Mouse (Mus musculus) MEL (cell line): ENCODE results near the gene Cbx6. TPM values are rescaled to one million over a fixed set of nuclear protein-coding genes. Genes with fewer than 3 reads are reported as not detected.

Experiments
- DNase-seq: peaks from one replicate; pipeline ENCODE4 v3.0.0; 2011; ENCODE audit warnings: low read depth, low spot score
- H3K27ac ChIP-seq: 2 replicates; pipeline ENCODE4 v1.5.1; 2012; ENCODE audit warnings: low read depth, mild to moderate bottlenecking, control low read depth, low read length, moderate library complexity; ENCODE audit not compliant: control insufficient read depth
- H3K27me3 ChIP-seq, 2 experiments: fragments of 150-350 bp in 1 of 2; sonication (generic) in 1 of 2; 2 replicates each; pipeline ENCODE4 v1.6.1; 2012; ENCODE audit warnings: low read length in 2 of 2, mild to moderate bottlenecking in 2 of 2, improper control_type of control experiment in 1 of 2, moderate library complexity in 1 of 2; ENCODE audit not compliant: insufficient read depth in 2 of 2, control insufficient read depth in 1 of 2
- H3K36me3 ChIP-seq, 2 experiments: 2 replicates each; pipeline ENCODE4 v1.6.1; 2012 to 2014; ENCODE audit warnings: low read length in 2 of 2, improper control_type of control experiment in 1 of 2, inconsistent platforms in 1 of 2, mild to moderate bottlenecking in 1 of 2; ENCODE audit not compliant: insufficient read depth in 2 of 2, control insufficient read depth in 1 of 2
- H3K4me1 ChIP-seq, 2 experiments: fragments of 150-350 bp in 1 of 2; sonication (generic) in 1 of 2; 2 replicates each; pipeline ENCODE4 v1.6.1; 2012; ENCODE audit warnings: low read length in 2 of 2, improper control_type of control experiment in 1 of 2, mild to moderate bottlenecking in 1 of 2; ENCODE audit not compliant: insufficient read depth in 2 of 2, control insufficient read depth in 1 of 2
- H3K4me3 ChIP-seq, 2 experiments: fragments of 150-350 bp in 1 of 2; sonication (generic) in 1 of 2; 2 replicates each; pipeline ENCODE4 v1.5.1; 2012; ENCODE audit warnings: low read depth in 2 of 2, low read length in 2 of 2, mild to moderate bottlenecking in 2 of 2, moderate library complexity in 2 of 2, control low read depth in 1 of 2, improper control_type of control experiment in 1 of 2; ENCODE audit not compliant: control insufficient read depth in 1 of 2, insufficient read depth in 1 of 2
- H3K79me2 ChIP-seq: 2 replicates; pipeline ENCODE4 v1.6.1; 2012; ENCODE audit warnings: mild to moderate bottlenecking, low read length, moderate library complexity; ENCODE audit not compliant: control insufficient read depth, poor library complexity, insufficient read depth
- H3K9ac ChIP-seq: 2 replicates; pipeline ENCODE4 v1.6.1; 2012; ENCODE audit warnings: low read depth, mild to moderate bottlenecking, control low read depth, low read length, moderate library complexity; ENCODE audit not compliant: control insufficient read depth, poor library complexity, severe bottlenecking
- H3K9me3 ChIP-seq: fragments of 150-350 bp; sonication (generic); replicated peaks from 2 replicates; pipeline ENCODE4 v1.6.1; 2012; ENCODE audit warnings: mild to moderate bottlenecking, low read length, improper control_type of control experiment, moderate library complexity; ENCODE audit not compliant: insufficient read depth
- CHD1 ChIP-seq: IDR thresholded peaks from 2 replicates; pipeline ENCODE4 v1.6.1; 2012; ENCODE audit warnings: low read depth, mild to moderate bottlenecking, inconsistent platforms, low read length, improper control_type of control experiment
- CHD2 ChIP-seq: IDR thresholded peaks from 2 replicates; pipeline ENCODE4 v1.6.1; 2011; ENCODE audit warnings: low read length, improper control_type of control experiment
- CTCF ChIP-seq, 3 experiments: IDR thresholded peaks in 2 of 3; conservative IDR thresholded peaks in 1 of 3; 2 replicates each; pipeline ENCODE4 v1.5.1; 2011 to 2012; ENCODE audit warnings: low read length in 3 of 3, low read depth in 2 of 3, mild to moderate bottlenecking in 2 of 3, improper control_type of control experiment in 1 of 3, inconsistent platforms in 1 of 3, mixed read lengths in 1 of 3, moderate library complexity in 1 of 3; ENCODE audit not compliant: control insufficient read depth in 1 of 3, insufficient read depth in 1 of 3, poor library complexity in 1 of 3, severe bottlenecking in 1 of 3
- ELF1 ChIP-seq: IDR thresholded peaks from 2 replicates; pipeline ENCODE4 v1.6.1; 2014; ENCODE audit warnings: low read depth, mild to moderate bottlenecking, inconsistent platforms, low read length, improper control_type of control experiment, moderate library complexity
- ETS1 ChIP-seq: IDR thresholded peaks from 2 replicates; pipeline ENCODE4 v1.6.1; 2012; ENCODE audit warnings: low read depth, mild to moderate bottlenecking, inconsistent platforms, low read length, improper control_type of control experiment, moderate library complexity
- HCFC1 ChIP-seq: IDR thresholded peaks from 2 replicates; pipeline ENCODE4 v1.6.1; 2012; ENCODE audit warnings: low read depth, mild to moderate bottlenecking, inconsistent platforms, low read length, improper control_type of control experiment, moderate library complexity
- KAT2A ChIP-seq: conservative IDR thresholded peaks from 2 replicates; pipeline ENCODE4 v1.6.1; 2012; ENCODE audit warnings: low read depth, low read length, improper control_type of control experiment, inconsistent platforms
- MAX ChIP-seq: IDR thresholded peaks from 2 replicates; pipeline ENCODE4 v1.6.1; 2011; ENCODE audit warnings: low read length, improper control_type of control experiment
- MAZ ChIP-seq: IDR thresholded peaks from 2 replicates; pipeline ENCODE4 v1.6.1; 2012; ENCODE audit warnings: low read depth, mild to moderate bottlenecking, inconsistent platforms, low read length, improper control_type of control experiment
- MEF2A ChIP-seq: IDR thresholded peaks from 2 replicates; pipeline ENCODE4 v1.6.1; 2014; ENCODE audit warnings: low read depth, mild to moderate bottlenecking, inconsistent platforms, low read length, improper control_type of control experiment; ENCODE audit not compliant: poor library complexity, insufficient replicate concordance, severe bottlenecking; ENCODE audit errors: extremely low read depth
- MYB ChIP-seq: IDR thresholded peaks from 2 replicates; pipeline ENCODE4 v1.6.1; 2011; ENCODE audit warnings: mild to moderate bottlenecking, low read depth, low read length, improper control_type of control experiment
- MYC ChIP-seq: IDR thresholded peaks from 2 replicates; pipeline ENCODE4 v1.6.1; 2011; ENCODE audit warnings: low read depth, mild to moderate bottlenecking, low read length, improper control_type of control experiment, moderate library complexity
- NELFE ChIP-seq: IDR thresholded peaks from 2 replicates; pipeline ENCODE4 v1.6.1; 2011; ENCODE audit warnings: low read depth, low read length, improper control_type of control experiment
- TBP ChIP-seq: IDR thresholded peaks from 2 replicates; pipeline ENCODE4 v1.8.0; 2011; ENCODE audit warnings: low read depth, low read length, improper control_type of control experiment
- UBTF ChIP-seq: IDR thresholded peaks from 2 replicates; pipeline ENCODE4 v1.6.1; 2012; ENCODE audit warnings: low read depth, mild to moderate bottlenecking, inconsistent platforms, low read length, improper control_type of control experiment, moderate library complexity, borderline replicate concordance; ENCODE audit not compliant: insufficient read depth
- ZNF384 ChIP-seq: IDR thresholded peaks from 2 replicates; pipeline ENCODE4 v1.6.1; 2012; ENCODE audit warnings: low read depth, mild to moderate bottlenecking, inconsistent platforms, low read length, improper control_type of control experiment
- polyA plus RNA-seq, 2 experiments: library from polyadenylated mRNA; stranded (reverse) in 1 of 2; unstranded in 1 of 2; fragments of >175 nt in 1 of 2; fragments of >200 nt in 1 of 2; gene quantifications; 2 replicates each; pipeline versions ENCODE4 v1.2.1 to v1.2.4; 2012; ENCODE audit warnings: low replicate concordance in 2 of 2, low read depth in 1 of 2; ENCODE audit not compliant: insufficient read length in 2 of 2, insufficient read depth in 1 of 2, missing spikeins in 1 of 2
- total RNA-seq: library from RNA; depleted of rRNA; stranded (reverse); fragments of 300-350 nt; gene quantifications from 2 replicates; pipeline ENCODE4 v1.2.3, GENCODE M21; 2012

Gene Cbx6
- total and polyA plus RNA-seq, 3 experiments, result 25.1 to 43.6 TPM; not detected in 1

DNA sequence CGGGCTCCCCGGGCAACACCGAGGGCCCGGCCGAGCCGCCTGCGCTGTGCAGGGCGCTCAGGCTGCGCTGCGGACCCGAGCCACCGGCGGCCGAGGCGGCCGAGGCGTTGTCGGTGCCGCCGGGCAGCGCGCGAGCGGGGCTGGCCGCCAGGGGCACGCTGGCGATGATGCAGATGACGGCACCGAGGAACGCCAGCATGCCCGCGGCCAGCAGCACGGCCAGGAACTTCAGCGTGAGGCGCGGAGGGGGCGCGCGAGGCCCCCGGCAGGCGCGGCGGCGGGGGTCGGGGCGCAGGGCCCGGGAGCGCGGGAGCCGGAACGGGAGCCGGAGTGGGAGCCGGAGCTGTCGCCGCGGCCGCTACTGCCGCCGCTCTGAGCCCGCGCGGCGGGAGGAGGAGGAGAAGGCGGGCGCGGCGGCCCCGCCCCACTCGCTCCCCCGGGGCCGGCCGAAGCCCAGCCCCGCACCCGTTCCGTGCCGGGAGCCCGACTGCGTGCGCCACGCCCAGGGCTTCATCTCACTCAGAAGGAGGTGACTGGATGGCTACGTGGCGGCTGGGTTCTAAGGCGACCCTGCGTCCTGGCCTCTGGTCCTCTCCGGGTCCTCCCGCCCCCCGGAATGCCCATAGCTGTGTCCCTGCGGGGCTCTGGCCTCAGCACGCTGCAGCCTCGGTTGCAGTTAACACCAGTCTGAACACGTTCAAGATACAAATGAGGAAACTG, 30.0 kb downstream of the Cbx6 start, which contains the start of gene Nptxr:
TSS of gene Nptxr (minus strand) at position 415 of the 720 bp plus-strand sequence.
- Histone ChIP-seq H3K9me3 (no peaks in the 10 kb centered on the region), H3K4me1 (no peaks in the 10 kb centered on the region), H3K9ac (no peak within 1 kb of the TSS), H3K27me3 (no peaks in the 10 kb centered on the region; a peak in 1 of 4 replicates), H3K27ac (no peak within 1 kb of the TSS), H3K79me2 (no peaks in the 10 kb centered on the region), H3K36me3 (no peaks in the 10 kb centered on the region), H3K4me3 (no peak within 1 kb of the TSS)
- no peak for DNase-seq
- TF ChIP-seq KAT2A (no peak), MEF2A (no peak), MYB (no peak)

DNA sequence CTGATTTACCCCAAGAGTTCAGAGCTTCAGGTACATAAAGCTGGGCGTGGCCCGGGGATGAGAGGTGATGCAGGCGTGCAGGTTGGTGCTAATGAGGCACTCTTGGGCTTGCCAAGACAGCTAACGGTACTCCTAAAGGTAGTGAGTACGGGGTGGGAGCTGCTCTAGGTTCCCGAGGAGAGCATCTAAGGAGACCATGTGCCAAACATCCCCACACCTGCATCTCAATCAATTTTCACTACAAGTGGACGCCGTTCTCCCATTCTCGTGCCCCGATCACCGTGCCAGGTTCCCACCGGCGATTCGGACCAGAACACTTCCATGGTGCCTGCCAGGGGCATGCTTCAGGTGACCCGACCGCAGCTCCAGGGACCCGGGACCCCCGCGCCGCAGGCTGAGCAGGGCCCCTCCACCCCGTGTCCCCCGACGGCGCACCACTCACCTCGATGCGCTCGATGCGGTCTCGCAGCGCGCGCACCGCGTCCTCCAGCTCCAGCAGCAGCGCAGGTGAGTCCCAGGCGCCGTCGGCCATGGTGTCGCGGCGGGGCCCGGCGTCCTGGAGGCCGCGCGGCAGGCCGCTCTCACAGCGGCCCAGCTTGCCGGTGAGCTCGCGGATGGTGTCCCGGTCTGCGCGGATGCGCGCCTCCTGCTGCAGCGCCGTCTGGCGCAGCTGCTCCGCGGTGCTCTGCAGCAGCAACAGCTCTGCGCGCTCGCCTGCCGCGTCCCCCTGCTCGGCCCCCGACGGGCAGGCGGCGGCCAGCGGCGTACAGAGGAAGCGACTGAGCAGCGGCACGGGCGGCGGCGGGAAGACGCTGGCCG, 30.7 kb downstream of the Cbx6 start:
- Histone ChIP-seq H3K27me3 (peaks cover 0 to 2% of the 10 kb centered on the region in 2 experiments; a peak in 1 of 4 replicates), H3K36me3 (no peaks in the 10 kb centered on the region), H3K4me1 (no peaks in the 10 kb centered on the region), H3K4me3 (no peak overlapping the region), H3K9me3 (no peaks in the 10 kb centered on the region), H3K27ac (no peak overlapping the region), H3K79me2 (no peaks in the 10 kb centered on the region), H3K9ac (no peak overlapping the region)
- DNase-seq, result no peak
- no peak for TF ChIP-seq HCFC1
- no peak for TF ChIP-seq ELF1
- TF ChIP-seq MAX, result no peak
- no peak for TF ChIP-seq ZNF384
- no peak for TF ChIP-seq UBTF
- no peak for TF ChIP-seq MAZ
- TF ChIP-seq CTCF (IDR thresholded peaks at IDR 0.05 in 2 of 3, conservative IDR thresholded peaks at IDR 0.05 in 1 of 3; ENCODE audit: control insufficient read depth in 1 of 3, insufficient read depth in 1 of 3, low read depth in 2 of 3, low read length in 3 of 3, poor library complexity in 1 of 3, severe bottlenecking in 1 of 3), result no peak
- no peak for TF ChIP-seq TBP
- no peak for TF ChIP-seq ETS1
- TF ChIP-seq NELFE, result no peak
- TF ChIP-seq MYB, result no peak
- no peak for TF ChIP-seq CHD2
- TF ChIP-seq CHD1, result no peak
- TF ChIP-seq MYC, result no peak
